Mouse (Mus musculus): ENCODE results near the gene Hao1.

DNA sequence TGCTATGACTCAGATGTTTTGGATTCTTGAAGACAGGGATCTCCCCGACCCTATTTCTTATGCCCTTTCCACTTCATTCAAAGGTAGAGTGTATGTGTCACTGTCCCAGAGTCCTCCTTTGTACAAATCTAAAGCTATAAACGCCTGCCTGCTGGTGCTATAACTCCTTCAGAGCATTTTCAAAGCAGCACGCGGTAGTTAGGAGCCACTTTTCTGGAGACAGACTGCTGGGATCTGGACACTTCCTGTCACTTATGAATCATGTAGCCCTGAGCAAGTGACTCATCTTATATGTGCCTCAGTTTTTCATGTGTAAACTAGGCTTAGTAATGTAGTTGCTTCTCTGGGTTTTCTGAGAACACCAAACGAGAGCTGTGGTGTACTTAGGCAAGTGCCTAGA, 9.1 kb downstream of the Hao1 start:
- TF ChIP-seq CTCF (IDR thresholded peaks at IDR 0.05; ENCODE audit: borderline replicate concordance, control insufficient read depth, extremely low read depth, insufficient read depth, low read length, poor library complexity) (no peak), POLR2A (IDR thresholded peaks at IDR 0.05; ENCODE audit: control insufficient read depth, extremely low read depth, insufficient read depth, low read length, poor library complexity) (no peak)

Data from thymus, adult 2 months (tissue).